Mouse (Mus musculus): ENCODE data around the gene Dap. TPM values are rescaled to one million over a fixed set of nuclear protein-coding genes. Genes with fewer than 3 reads are reported as not detected.
A peak's percentile ranks its signal among the peaks of the same experiment; 100 is the strongest.

The Dap gene
- polyA plus RNA-seq, 1 experiment from 2014 or later = 132 TPM

- no peak overlapping the region for H3K9ac ChIP-seq (ENCODE audit: low read depth, low read length)
- no peak overlapping the region for H3K4me2 ChIP-seq (ENCODE audit: low read depth, low read length)
- no peak for ATAC-seq (ENCODE audit: low read depth)
- H3K36me3 ChIP-seq (ENCODE audit: control insufficient read depth, insufficient read depth, low read length) = peaks cover 8% of the 10 kb centered on the region
- H3K4me3 ChIP-seq (ENCODE audit: low read depth, low read length) = no peak overlapping the region
- no peaks in the 10 kb centered on the region for H3K9me3 ChIP-seq (ENCODE audit: control insufficient read depth, low read length)
- no peak for DNase-seq (ENCODE audit: low spot score)
- H3K27ac ChIP-seq (replicated peaks; ENCODE audit: low read depth, low read length) = no peak overlapping the region
- 55% methylated on average over 2 of the region's 2 CpGs for WGBS
- no peaks in the 10 kb centered on the region for H3K27me3 ChIP-seq (replicated peaks; ENCODE audit: control insufficient read depth, insufficient read depth, low read length)
- no peaks in the 10 kb centered on the region for H3K4me1 ChIP-seq (ENCODE audit: control insufficient read depth, insufficient read depth, low read length)
Observed at GRCm38 (mm10) chr15:31279120-31279519, 55.0 kb downstream of the Dap start.

- no peak overlapping the region for H3K9ac ChIP-seq (ENCODE audit: low read depth, low read length)
- ATAC-seq (ENCODE audit: low read depth) = peak; percentile 37; the same call in 1 of the 2 replicates
- WGBS = 71% methylated on average over 6 of the region's 6 CpGs
Observed at GRCm38 (mm10) chr15:31279577-31280004, 55.5 kb downstream of the Dap start.

GRCm38 (mm10) chr15:31280059-31280458, 55.9 kb downstream of the Dap start:
- Histone ChIP-seq H3K4me3 (ENCODE audit: low read depth, low read length) (no peak overlapping the region), H3K27me3 (replicated peaks; ENCODE audit: control insufficient read depth, insufficient read depth, low read length) (no peaks in the 10 kb centered on the region), H3K9ac (ENCODE audit: low read depth, low read length) (no peak overlapping the region), H3K27ac (replicated peaks; ENCODE audit: low read depth, low read length) (no peak overlapping the region), H3K9me3 (ENCODE audit: control insufficient read depth, low read length) (no peaks in the 10 kb centered on the region), H3K4me1 (ENCODE audit: control insufficient read depth, insufficient read depth, low read length) (no peaks in the 10 kb centered on the region), H3K36me3 (ENCODE audit: control insufficient read depth, insufficient read depth, low read length) (no peaks in the 10 kb centered on the region), H3K4me2 (ENCODE audit: low read depth, low read length) (no peak overlapping the region)
- DNase-seq (ENCODE audit: low spot score) = no peak
- 81% methylated on average over 5 of the region's 5 CpGs for WGBS
- ATAC-seq (ENCODE audit: low read depth) = no peak

More at GRCm38 (mm10) chr15:31279577-31280004, 55.5 kb downstream of the Dap start:
- Histone ChIP-seq H3K27me3 (replicated peaks; ENCODE audit: control insufficient read depth, insufficient read depth, low read length) (no peaks in the 10 kb centered on the region), H3K36me3 (ENCODE audit: control insufficient read depth, insufficient read depth, low read length) (peaks cover 3% of the 10 kb centered on the region), H3K4me1 (ENCODE audit: control insufficient read depth, insufficient read depth, low read length) (no peaks in the 10 kb centered on the region), H3K9me3 (ENCODE audit: control insufficient read depth, low read length) (no peaks in the 10 kb centered on the region), H3K4me3 (ENCODE audit: low read depth, low read length) (no peak overlapping the region), H3K4me2 (ENCODE audit: low read depth, low read length) (no peak overlapping the region), H3K27ac (replicated peaks; ENCODE audit: low read depth, low read length) (no peak overlapping the region)
- DNase-seq (ENCODE audit: low spot score) = no peak

- Histone ChIP-seq H3K36me3 (ENCODE audit: control insufficient read depth, insufficient read depth, low read length) (no peaks in the 10 kb centered on the region), H3K27me3 (replicated peaks; ENCODE audit: control insufficient read depth, insufficient read depth, low read length) (no peaks in the 10 kb centered on the region), H3K9me3 (ENCODE audit: control insufficient read depth, low read length) (no peaks in the 10 kb centered on the region), H3K4me1 (ENCODE audit: control insufficient read depth, insufficient read depth, low read length) (no peaks in the 10 kb centered on the region), H3K4me3 (ENCODE audit: low read depth, low read length) (no peak overlapping the region), H3K4me2 (ENCODE audit: low read depth, low read length) (no peak overlapping the region), H3K9ac (ENCODE audit: low read depth, low read length) (no peak overlapping the region), H3K27ac (replicated peaks; ENCODE audit: low read depth, low read length) (no peak overlapping the region)
- no peak for DNase-seq (ENCODE audit: low spot score)
- ATAC-seq (ENCODE audit: low read depth) = no peak
- 80% methylated on average over 2 of the region's 2 CpGs for WGBS
Observed at GRCm38 (mm10) chr15:31280683-31281082, 56.6 kb downstream of the Dap start.

GRCm38 (mm10) chr15:31281830-31282229, 57.7 kb downstream of the Dap start:
- Histone ChIP-seq H3K4me1 (ENCODE audit: control insufficient read depth, insufficient read depth, low read length) (no peaks in the 10 kb centered on the region), H3K27ac (replicated peaks; ENCODE audit: low read depth, low read length) (no peak overlapping the region), H3K36me3 (ENCODE audit: control insufficient read depth, insufficient read depth, low read length) (no peaks in the 10 kb centered on the region), H3K4me2 (ENCODE audit: low read depth, low read length) (no peak overlapping the region), H3K4me3 (ENCODE audit: low read depth, low read length) (no peak overlapping the region), H3K9ac (ENCODE audit: low read depth, low read length) (no peak overlapping the region), H3K27me3 (replicated peaks; ENCODE audit: control insufficient read depth, insufficient read depth, low read length) (no peaks in the 10 kb centered on the region), H3K9me3 (ENCODE audit: control insufficient read depth, low read length) (no peaks in the 10 kb centered on the region)
- whole genome bisulfite sequencing = 62% methylated on average over 13 of the region's 13 CpGs
- no peak for ATAC-seq (ENCODE audit: low read depth)
- DNase-seq (ENCODE audit: low spot score) = no peak

- H3K4me2 ChIP-seq (ENCODE audit: low read depth, low read length) = no peak overlapping the region
- H3K4me1 ChIP-seq (ENCODE audit: control insufficient read depth, insufficient read depth, low read length) = no peaks in the 10 kb centered on the region
- H3K36me3 ChIP-seq (ENCODE audit: control insufficient read depth, insufficient read depth, low read length) = no peaks in the 10 kb centered on the region
- H3K27ac ChIP-seq (replicated peaks; ENCODE audit: low read depth, low read length) = no peak overlapping the region
- 87% methylated on average over 3 of the region's 3 CpGs for WGBS
- no peak overlapping the region for H3K4me3 ChIP-seq (ENCODE audit: low read depth, low read length)
- H3K9ac ChIP-seq (ENCODE audit: low read depth, low read length) = no peak overlapping the region
- no peak for DNase-seq (ENCODE audit: low spot score)
- H3K9me3 ChIP-seq (ENCODE audit: control insufficient read depth, low read length) = no peaks in the 10 kb centered on the region
- H3K27me3 ChIP-seq (replicated peaks; ENCODE audit: control insufficient read depth, insufficient read depth, low read length) = no peaks in the 10 kb centered on the region
- no peak for ATAC-seq (ENCODE audit: low read depth)
Observed at GRCm38 (mm10) chr15:31282353-31282752, 58.2 kb downstream of the Dap start.

- Histone ChIP-seq H3K9ac (ENCODE audit: low read depth, low read length) (no peak overlapping the region), H3K4me3 (ENCODE audit: low read depth, low read length) (no peak overlapping the region), H3K9me3 (ENCODE audit: control insufficient read depth, low read length) (no peaks in the 10 kb centered on the region), H3K4me2 (ENCODE audit: low read depth, low read length) (no peak overlapping the region), H3K4me1 (ENCODE audit: control insufficient read depth, insufficient read depth, low read length) (no peaks in the 10 kb centered on the region), H3K27me3 (replicated peaks; ENCODE audit: control insufficient read depth, insufficient read depth, low read length) (no peaks in the 10 kb centered on the region), H3K36me3 (ENCODE audit: control insufficient read depth, insufficient read depth, low read length) (no peaks in the 10 kb centered on the region), H3K27ac (replicated peaks; ENCODE audit: low read depth, low read length) (no peak overlapping the region)
- ATAC-seq (ENCODE audit: low read depth) (no peak), DNase-seq (ENCODE audit: low spot score) (no peak)
- WGBS = 67% methylated on average over 5 of the region's 5 CpGs
Observed at GRCm38 (mm10) chr15:31284142-31284541, 60.0 kb downstream of the Dap start.

- Histone ChIP-seq H3K27me3 (replicated peaks; ENCODE audit: control insufficient read depth, insufficient read depth, low read length) (no peaks in the 10 kb centered on the region), H3K27ac (replicated peaks; ENCODE audit: low read depth, low read length) (no peak overlapping the region), H3K4me3 (ENCODE audit: low read depth, low read length) (no peak overlapping the region), H3K4me1 (ENCODE audit: control insufficient read depth, insufficient read depth, low read length) (no peaks in the 10 kb centered on the region), H3K36me3 (ENCODE audit: control insufficient read depth, insufficient read depth, low read length) (no peaks in the 10 kb centered on the region), H3K9me3 (ENCODE audit: control insufficient read depth, low read length) (no peaks in the 10 kb centered on the region), H3K4me2 (ENCODE audit: low read depth, low read length) (no peak overlapping the region), H3K9ac (ENCODE audit: low read depth, low read length) (no peak overlapping the region)
- ATAC-seq (ENCODE audit: low read depth) (no peak), DNase-seq (ENCODE audit: low spot score) (no peak)
- WGBS = 76% methylated on average over 17 of the region's 17 CpGs
Observed at GRCm38 (mm10) chr15:31284922-31285631, 61.0 kb downstream of the Dap start.

GRCm38 (mm10) chr15:31285695-31286094, 61.6 kb downstream of the Dap start:
- Histone ChIP-seq H3K9me3 (ENCODE audit: control insufficient read depth, low read length) (no peaks in the 10 kb centered on the region), H3K36me3 (ENCODE audit: control insufficient read depth, insufficient read depth, low read length) (no peaks in the 10 kb centered on the region), H3K27ac (replicated peaks; ENCODE audit: low read depth, low read length) (no peak overlapping the region), H3K4me3 (ENCODE audit: low read depth, low read length) (no peak overlapping the region), H3K4me1 (ENCODE audit: control insufficient read depth, insufficient read depth, low read length) (no peaks in the 10 kb centered on the region), H3K9ac (ENCODE audit: low read depth, low read length) (no peak overlapping the region), H3K4me2 (ENCODE audit: low read depth, low read length) (no peak overlapping the region), H3K27me3 (replicated peaks; ENCODE audit: control insufficient read depth, insufficient read depth, low read length) (no peaks in the 10 kb centered on the region)
- WGBS = 87% methylated on average over 3 of the region's 3 CpGs
- DNase-seq (ENCODE audit: low spot score) (no peak), ATAC-seq (ENCODE audit: low read depth) (no peak)

Measured in embryonic facial prominence, embryonic 14.5 days (tissue).